Mouse (Mus musculus) R1 (cell line): ENCODE results near the gene Lactbl1.

Experiments
- DNase-seq: peaks from one replicate; pipeline ENCODE4 v3.0.0-alpha.2; 2018; ENCODE audit warnings: low read depth, low spot score

The Lactbl1 gene

GRCm38 (mm10) chr4:136680641-136681040, 58.2 kb downstream of the Lactbl1 start:
- peak; percentile 45 for DNase-seq

GRCm38 (mm10) chr4:136684485-136684884, 62.1 kb downstream of the Lactbl1 start:
- DNase-seq: no peak

DNA sequence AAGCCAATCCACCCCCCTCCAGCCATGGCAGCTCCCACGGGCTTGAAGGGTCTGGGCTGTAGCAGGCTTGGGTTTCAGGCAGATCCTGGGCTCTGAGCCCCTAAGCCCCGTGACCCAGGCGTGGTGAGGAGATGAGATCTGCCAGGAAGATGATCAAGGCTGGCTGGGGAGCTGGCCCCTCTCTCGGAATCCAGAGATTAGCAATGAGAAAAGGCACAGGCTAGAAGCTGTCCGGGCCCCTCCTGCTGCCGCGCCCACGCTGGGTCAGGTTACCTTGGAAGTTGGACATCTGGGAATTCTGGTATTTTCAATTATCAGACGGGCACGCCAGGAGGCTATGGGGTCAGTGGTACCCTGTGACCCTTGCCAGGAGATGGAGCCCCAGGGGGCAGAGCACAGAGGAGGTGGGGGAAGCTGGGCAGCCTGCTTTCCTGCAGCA, 63.0 kb downstream of the Lactbl1 start:
- no peak for DNase-seq

- peak; percentile 54 for DNase-seq
These were observed 65.7 kb downstream of the Lactbl1 start for GRCm38 (mm10) chr4:136688113-136688512.
